Mouse (Mus musculus): Measurements from ENCODE around the gene Lmod3. TPM values are rescaled to one million over a fixed set of nuclear protein-coding genes. Genes with fewer than 3 reads are reported as not detected.
"Not testable (repeated sequence)": the region's sequence is repeated elsewhere in the genome, so short reads cannot be mapped to it uniquely, and the experiment has no call there.

The Lmod3 gene
- polyA plus RNA-seq, 2 experiments = not detected

GRCm38 (mm10) chr6:97262229-97262628 is 9.7 kb upstream of the Lmod3 start:
- H3K9ac ChIP-seq (replicated peaks) = no peak overlapping the region
- H3K27ac ChIP-seq = no peak overlapping the region
- no peak for DNase-seq (ENCODE audit: low read depth in 3 of 3, low spot score in 3 of 3)
- no peaks in the 10 kb centered on the region for H3K36me3 ChIP-seq (replicated peaks; ENCODE audit: control insufficient read depth, insufficient read depth, low read depth)
- no peaks in the 10 kb centered on the region for H3K27me3 ChIP-seq (ENCODE audit: control insufficient read depth, insufficient read depth, low read length)
- no peaks in the 10 kb centered on the region for H3K4me1 ChIP-seq (replicated peaks; ENCODE audit: control insufficient read depth in 2 of 2, insufficient read depth in 2 of 2, low read length in 1 of 2)
- no peaks in the 10 kb centered on the region for H3K9me3 ChIP-seq (ENCODE audit: control insufficient read depth, low read length)
- 46% methylated on average over 4 of the region's 4 CpGs for whole genome bisulfite sequencing (ENCODE audit: insufficient replicate concordance)
- TF ChIP-seq CTCF (IDR thresholded peaks at IDR 0.05; ENCODE audit: low read depth) (no peak), EP300 (IDR thresholded peaks at IDR 0.05; ENCODE audit: low read depth) (no peak)
- H3K4me2 ChIP-seq (ENCODE audit: low read depth) = no peak overlapping the region
- H3K4me3 ChIP-seq (ENCODE audit: insufficient read depth in 1 of 2, low read depth in 2 of 2, low read length in 2 of 2) = no peak overlapping the region
- ATAC-seq (ENCODE audit: insufficient read depth) = no peak

GRCm38 (mm10) chr6:97259926-97260325 is 7.4 kb upstream of the Lmod3 start:
- H3K4me2 ChIP-seq (ENCODE audit: low read depth); H3K27ac ChIP-seq; H3K4me1 ChIP-seq (replicated peaks; ENCODE audit: control insufficient read depth in 2 of 2, insufficient read depth in 2 of 2, low read length in 1 of 2); H3K9ac ChIP-seq (replicated peaks); H3K27me3 ChIP-seq (ENCODE audit: control insufficient read depth, insufficient read depth, low read length); ATAC-seq (ENCODE audit: insufficient read depth); H3K9me3 ChIP-seq (ENCODE audit: control insufficient read depth, low read length); H3K4me3 ChIP-seq (ENCODE audit: insufficient read depth in 1 of 2, low read depth in 2 of 2, low read length in 2 of 2); DNase-seq (ENCODE audit: low read depth in 3 of 3, low spot score in 3 of 3); H3K36me3 ChIP-seq (replicated peaks; ENCODE audit: control insufficient read depth, insufficient read depth, low read depth): not testable (repeated sequence)
- 74% methylated on average over 2 of the region's 2 CpGs for WGBS (ENCODE audit: insufficient replicate concordance)

- 55% methylated on average over 1 of the region's 1 CpGs for WGBS (ENCODE audit: insufficient replicate concordance)
- Histone ChIP-seq H3K4me3 (ENCODE audit: insufficient read depth in 1 of 2, low read depth in 2 of 2, low read length in 2 of 2) (no peak overlapping the region), H3K36me3 (replicated peaks; ENCODE audit: control insufficient read depth, insufficient read depth, low read depth) (no peaks in the 10 kb centered on the region), H3K4me1 (replicated peaks; ENCODE audit: control insufficient read depth in 2 of 2, insufficient read depth in 2 of 2, low read length in 1 of 2) (no peaks in the 10 kb centered on the region), H3K27me3 (ENCODE audit: control insufficient read depth, insufficient read depth, low read length) (no peaks in the 10 kb centered on the region), H3K9me3 (ENCODE audit: control insufficient read depth, low read length) (no peaks in the 10 kb centered on the region), H3K4me2 (ENCODE audit: low read depth) (no peak overlapping the region), H3K27ac (no peak overlapping the region), H3K9ac (replicated peaks) (no peak overlapping the region)
- TF ChIP-seq CTCF (IDR thresholded peaks at IDR 0.05; ENCODE audit: low read depth) = no peak
- TF ChIP-seq EP300 (IDR thresholded peaks at IDR 0.05; ENCODE audit: low read depth) = no peak
- ATAC-seq (ENCODE audit: insufficient read depth) (no peak), DNase-seq (ENCODE audit: low read depth in 3 of 3, low spot score in 3 of 3) (no peak)
Measured at GRCm38 (mm10) chr6:97258489-97258888, 5.9 kb upstream of the Lmod3 start.

GRCm38 (mm10) chr6:97252086-97252485 is 473 bp downstream of the Lmod3 start:
- WGBS (ENCODE audit: insufficient replicate concordance) = 18% methylated on average over 5 of the region's 5 CpGs
- H3K9ac ChIP-seq (replicated peaks) = no peak overlapping the region
- DNase-seq (ENCODE audit: low read depth in 3 of 3, low spot score in 3 of 3) (no peak), ATAC-seq (ENCODE audit: insufficient read depth) (no peak)
- H3K4me2 ChIP-seq (ENCODE audit: low read depth) = no peak overlapping the region
- no peaks in the 10 kb centered on the region for H3K36me3 ChIP-seq (replicated peaks; ENCODE audit: control insufficient read depth, insufficient read depth, low read depth)
- TF ChIP-seq EP300 (IDR thresholded peaks at IDR 0.05; ENCODE audit: low read depth) (no peak), CTCF (IDR thresholded peaks at IDR 0.05; ENCODE audit: low read depth) (no peak)
- no peak overlapping the region for H3K27ac ChIP-seq
- H3K4me1 ChIP-seq (replicated peaks; ENCODE audit: control insufficient read depth in 2 of 2, insufficient read depth in 2 of 2, low read length in 1 of 2) = no peaks in the 10 kb centered on the region
- no peaks in the 10 kb centered on the region for H3K9me3 ChIP-seq (ENCODE audit: control insufficient read depth, low read length)
- H3K27me3 ChIP-seq (ENCODE audit: control insufficient read depth, insufficient read depth, low read length) = no peaks in the 10 kb centered on the region
- H3K4me3 ChIP-seq (ENCODE audit: insufficient read depth in 1 of 2, low read depth in 2 of 2, low read length in 2 of 2) = no peak overlapping the region

- no peak for ATAC-seq (ENCODE audit: insufficient read depth)
- H3K4me2 ChIP-seq (ENCODE audit: low read depth) = no peak overlapping the region
- H3K4me1 ChIP-seq (replicated peaks; ENCODE audit: control insufficient read depth in 2 of 2, insufficient read depth in 2 of 2, low read length in 1 of 2) = no peaks in the 10 kb centered on the region
- no peak overlapping the region for H3K4me3 ChIP-seq (ENCODE audit: insufficient read depth in 1 of 2, low read depth in 2 of 2, low read length in 2 of 2)
- WGBS (ENCODE audit: insufficient replicate concordance) = 26% methylated on average over 6 of the region's 6 CpGs
- no peaks in the 10 kb centered on the region for H3K27me3 ChIP-seq (ENCODE audit: control insufficient read depth, insufficient read depth, low read length)
- H3K27ac ChIP-seq = no peak overlapping the region
- TF ChIP-seq EP300 (IDR thresholded peaks at IDR 0.05; ENCODE audit: low read depth) = no peak
- TF ChIP-seq CTCF (IDR thresholded peaks at IDR 0.05; ENCODE audit: low read depth) = peak; percentile 75
- no peaks in the 10 kb centered on the region for H3K36me3 ChIP-seq (replicated peaks; ENCODE audit: control insufficient read depth, insufficient read depth, low read depth)
- H3K9ac ChIP-seq (replicated peaks) = no peak overlapping the region
- H3K9me3 ChIP-seq (ENCODE audit: control insufficient read depth, low read length) = no peaks in the 10 kb centered on the region
- DNase-seq (ENCODE audit: low read depth in 3 of 3, low spot score in 3 of 3) = peak; percentile 14 to 24 (median 20)
Measured at GRCm38 (mm10) chr6:97250966-97251365, 1.6 kb downstream of the Lmod3 start.

- H3K4me1 ChIP-seq (replicated peaks; ENCODE audit: control insufficient read depth in 2 of 2, insufficient read depth in 2 of 2, low read length in 1 of 2) = no peaks in the 10 kb centered on the region
- H3K36me3 ChIP-seq (replicated peaks; ENCODE audit: control insufficient read depth, insufficient read depth, low read depth) = no peaks in the 10 kb centered on the region
- H3K9ac ChIP-seq (replicated peaks) = no peak overlapping the region
- no peaks in the 10 kb centered on the region for H3K27me3 ChIP-seq (ENCODE audit: control insufficient read depth, insufficient read depth, low read length)
- H3K4me2 ChIP-seq (ENCODE audit: low read depth) = no peak overlapping the region
- ATAC-seq (ENCODE audit: insufficient read depth) (no peak), DNase-seq (ENCODE audit: low read depth in 3 of 3, low spot score in 3 of 3) (no peak)
- no peak overlapping the region for H3K4me3 ChIP-seq (ENCODE audit: insufficient read depth in 1 of 2, low read depth in 2 of 2, low read length in 2 of 2)
- TF ChIP-seq EP300 (IDR thresholded peaks at IDR 0.05; ENCODE audit: low read depth) = no peak
- TF ChIP-seq CTCF (IDR thresholded peaks at IDR 0.05; ENCODE audit: low read depth) = no peak
- no peaks in the 10 kb centered on the region for H3K9me3 ChIP-seq (ENCODE audit: control insufficient read depth, low read length)
- H3K27ac ChIP-seq = no peak overlapping the region
Measured at GRCm38 (mm10) chr6:97245200-97245599, 7.4 kb downstream of the Lmod3 start.

All from liver, embryonic 14.5 days (tissue).